Mouse (Mus musculus) bone marrow, adult 2 months (tissue): ENCODE measurements around the gene Ank2.

Experiments used
- CTCF ChIP-seq: fragments of 200-500 bp; IDR thresholded peaks from 2 replicates; pipeline ENCODE4 v1.5.1; 2011; ENCODE audit warnings: low read length, control low read depth; ENCODE audit not compliant: control insufficient read depth, insufficient read depth
- POLR2A ChIP-seq: fragments of 200-500 bp; IDR thresholded peaks from 2 replicates; pipeline ENCODE4 v1.6.1; 2011; ENCODE audit warnings: low read depth, mild to moderate bottlenecking, control low read depth, low read length, borderline replicate concordance; ENCODE audit not compliant: control insufficient read depth

GRCm38 (mm10) chr3:126978768-126979410, 520.3 kb downstream of the Ank2 start:
- TF ChIP-seq CTCF, result peak; percentile 62
- TF ChIP-seq POLR2A, result no peak
